Mouse (Mus musculus) neural tube, embryonic 11.5 days (tissue): ENCODE measurements at regions not wholly inside any gene's neighbourhood (a gene's known extent, or its start where the extent isn't known, plus 50 kb on each side); places are given as distances from the start of the nearest gene placed in this dataset.

Experiments
- ATAC-seq: fragments of 200-750 bp; cut with Nextera tagmentation; 2 replicates; pipeline ENCODE4 v1.8.0; 2017; ENCODE audit warnings: moderate number of reproducible peaks, mild to moderate bottlenecking, moderate TSS enrichment, moderate library complexity; ENCODE audit not compliant: insufficient read depth, low FRiP score, low TSS enrichment
- DNase-seq: peaks from one replicate; pipeline ENCODE4 v3.0.0-alpha.2; 2015; ENCODE audit warnings: low spot score
- H3K27ac ChIP-seq: fragments of 300-500 bp; sonication (generic); 2 replicates; pipeline ENCODE4 v1.5.1; 2014; ENCODE audit warnings: low read depth, mild to moderate bottlenecking, low read length
- H3K27me3 ChIP-seq: fragments of 300-500 bp; sonication (generic); 2 replicates; pipeline ENCODE4 v1.6.1; 2014; ENCODE audit warnings: mild to moderate bottlenecking, low read length, mixed read lengths; ENCODE audit not compliant: control insufficient read depth, insufficient read depth
- H3K36me3 ChIP-seq: fragments of 300-500 bp; sonication (generic); 2 replicates; pipeline ENCODE4 v1.6.1; 2014; ENCODE audit warnings: mild to moderate bottlenecking, low read length, moderate library complexity, mixed read lengths; ENCODE audit not compliant: control insufficient read depth, insufficient read depth
- H3K4me1 ChIP-seq: fragments of 300-500 bp; sonication (generic); 2 replicates; pipeline ENCODE4 v1.6.1; 2014; ENCODE audit warnings: low read length, mixed read lengths; ENCODE audit not compliant: control insufficient read depth, insufficient read depth
- H3K4me2 ChIP-seq: fragments of 300-500 bp; sonication (generic); 2 replicates; pipeline ENCODE4 v1.6.1; 2014; ENCODE audit warnings: low read depth, mild to moderate bottlenecking, moderate library complexity
- H3K4me3 ChIP-seq: fragments of 300-500 bp; sonication (generic); 2 replicates; pipeline ENCODE4 v1.5.1; 2014; ENCODE audit warnings: low read depth, low read length
- H3K9ac ChIP-seq: fragments of 300-500 bp; sonication (generic); 2 replicates; pipeline ENCODE4 v1.6.1; 2014; ENCODE audit warnings: mild to moderate bottlenecking, low read length
- H3K9me3 ChIP-seq: fragments of 300-500 bp; sonication (generic); 2 replicates; pipeline ENCODE4 v1.6.1; 2016; ENCODE audit warnings: low read length; ENCODE audit not compliant: control insufficient read depth
- WGBS: fragments of 180-500 bp; shearing (Covaris S2); extraction: QIAGEN DNeasy Blood & Tissue Kit; methylation state at CpG from one replicate; pipeline ENCODE4 v1.1.7; 2014; 5-methylcytosine and 5-hydroxymethylcytosine counted together

DNA sequence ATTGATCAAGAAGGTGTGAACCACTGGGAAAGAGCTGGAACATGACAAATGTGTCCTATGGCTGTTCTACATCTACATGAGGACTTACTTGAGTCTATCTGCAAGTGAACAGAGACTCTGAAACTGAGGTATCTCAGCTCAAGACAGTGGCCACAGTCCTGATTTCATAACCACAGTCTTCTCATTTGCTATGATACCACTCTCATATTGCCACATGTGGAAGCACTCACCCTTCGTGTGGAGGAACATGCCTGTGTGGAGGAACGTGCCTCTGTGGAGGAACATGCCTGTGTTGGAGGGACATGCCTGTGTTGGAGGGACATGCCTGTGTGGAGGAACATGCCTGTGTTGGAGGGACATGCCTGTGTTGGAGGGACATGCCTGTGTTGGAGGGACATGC is 574.0 kb downstream of the Efna5 start:
- ATAC-seq (no peak), DNase-seq (no peak)
- H3K27ac ChIP-seq: no peak overlapping the region
- H3K9ac ChIP-seq: no peak overlapping the region
- no peak overlapping the region for H3K4me3 ChIP-seq
- H3K9me3 ChIP-seq: no peaks in the 10 kb centered on the region
- no peak overlapping the region for H3K4me2 ChIP-seq
- H3K36me3 ChIP-seq: no peaks in the 10 kb centered on the region
- H3K4me1 ChIP-seq: no peaks in the 10 kb centered on the region
- no peaks in the 10 kb centered on the region for H3K27me3 ChIP-seq
- WGBS: 98% methylated on average over 2 of the region's 2 CpGs

- no peaks in the 10 kb centered on the region for H3K9me3 ChIP-seq
- whole genome bisulfite sequencing: 88% methylated on average over 1 of the region's 1 CpGs
- no peak overlapping the region for H3K4me3 ChIP-seq
- no peak for ATAC-seq
- no peaks in the 10 kb centered on the region for H3K36me3 ChIP-seq
- H3K27ac ChIP-seq: no peak overlapping the region
- no peak overlapping the region for H3K9ac ChIP-seq
- no peaks in the 10 kb centered on the region for H3K4me1 ChIP-seq
- no peaks in the 10 kb centered on the region for H3K27me3 ChIP-seq
- no peak for DNase-seq
- H3K4me2 ChIP-seq: no peak overlapping the region
These were observed 574.6 kb downstream of the Efna5 start for GRCm38 (mm10) chr17:62306524-62306923.

DNA sequence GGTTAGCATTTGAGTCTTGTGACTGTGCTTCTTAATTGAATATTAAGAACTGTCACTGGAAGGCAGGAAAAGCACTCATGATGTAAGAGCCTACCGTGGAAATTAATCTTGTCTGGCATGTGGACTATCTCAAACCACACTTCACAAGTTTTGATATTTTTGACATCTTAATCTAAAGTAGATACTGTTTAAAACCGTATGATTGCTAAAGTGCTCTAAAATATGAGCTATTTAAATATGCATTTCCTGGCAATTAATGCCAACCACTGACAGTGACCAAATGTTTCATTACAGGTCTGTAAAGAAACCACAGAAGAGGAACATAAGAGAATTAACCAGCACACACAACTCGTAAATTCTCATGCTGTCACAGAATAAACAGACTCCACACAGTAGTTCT is 576.0 kb downstream of the Efna5 start:
- Histone ChIP-seq H3K4me2 (no peak overlapping the region), H3K36me3 (no peaks in the 10 kb centered on the region), H3K27ac (no peak overlapping the region), H3K9me3 (no peaks in the 10 kb centered on the region), H3K4me1 (no peaks in the 10 kb centered on the region), H3K27me3 (no peaks in the 10 kb centered on the region), H3K9ac (no peak overlapping the region), H3K4me3 (no peak overlapping the region)
- DNase-seq (no peak), ATAC-seq (no peak)
- WGBS: 86% methylated on average over 3 of the region's 3 CpGs

DNA sequence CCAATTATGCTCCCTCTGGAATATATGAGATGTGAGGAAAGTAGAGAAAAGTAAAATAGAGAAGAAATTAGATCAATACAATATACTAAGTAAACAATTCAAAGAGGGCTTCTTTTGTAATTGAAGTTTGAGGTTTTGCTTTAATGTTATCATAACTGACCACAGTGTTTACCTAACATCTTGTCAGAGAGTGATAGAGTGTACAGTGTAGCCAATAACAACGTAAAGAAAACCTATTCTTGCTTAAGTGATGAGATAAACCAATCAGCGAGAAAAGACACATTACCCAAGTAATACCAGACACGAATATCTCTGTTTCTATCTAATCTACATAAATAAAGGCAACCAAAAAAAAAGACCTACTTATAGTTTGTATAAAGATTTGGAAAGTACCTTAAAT is 577.0 kb downstream of the Efna5 start:
- Histone ChIP-seq H3K4me1 (no peaks in the 10 kb centered on the region), H3K36me3 (no peaks in the 10 kb centered on the region), H3K4me2 (no peak overlapping the region), H3K27ac (no peak overlapping the region), H3K9me3 (no peaks in the 10 kb centered on the region), H3K9ac (no peak overlapping the region), H3K4me3 (no peak overlapping the region), H3K27me3 (no peaks in the 10 kb centered on the region)
- no peak for DNase-seq
- no peak for ATAC-seq
- 88% methylated on average over 3 of the region's 3 CpGs for WGBS

DNA sequence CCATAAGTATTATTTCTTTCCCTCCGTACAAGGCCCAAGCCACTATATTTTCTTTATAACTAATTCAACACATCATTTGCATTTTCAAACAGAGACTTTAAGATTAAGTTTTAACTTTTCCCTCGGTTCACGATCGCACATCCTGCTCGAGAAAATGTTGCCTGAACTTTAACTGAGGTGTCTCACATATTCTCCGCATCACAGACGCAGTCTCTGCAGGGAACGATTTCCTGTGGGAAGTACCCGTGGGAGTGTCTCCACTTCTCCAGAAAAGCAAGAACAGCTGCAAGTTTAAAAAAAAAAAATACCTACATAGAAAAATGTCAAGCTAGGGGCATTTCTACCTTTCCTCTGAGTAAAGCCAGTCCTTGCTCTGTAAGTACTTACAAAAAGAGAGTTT is 581.2 kb downstream of the Efna5 start:
- Histone ChIP-seq H3K9ac (no peak overlapping the region), H3K9me3 (no peaks in the 10 kb centered on the region), H3K4me2 (no peak overlapping the region), H3K4me3 (no peak overlapping the region), H3K4me1 (no peaks in the 10 kb centered on the region), H3K27ac (no peak overlapping the region), H3K27me3 (no peaks in the 10 kb centered on the region), H3K36me3 (no peaks in the 10 kb centered on the region)
- 77% methylated on average over 9 of the region's 9 CpGs for WGBS
- no peak for DNase-seq
- ATAC-seq: no peak

- Histone ChIP-seq H3K27me3 (no peaks in the 10 kb centered on the region), H3K27ac (no peak overlapping the region), H3K9ac (no peak overlapping the region), H3K4me1 (no peaks in the 10 kb centered on the region), H3K4me2 (no peak overlapping the region), H3K9me3 (no peaks in the 10 kb centered on the region), H3K4me3 (no peak overlapping the region), H3K36me3 (no peaks in the 10 kb centered on the region)
- 90% methylated on average over 7 of the region's 7 CpGs for WGBS
- ATAC-seq (no peak), DNase-seq (no peak)
These were observed 583.6 kb downstream of the Efna5 start for GRCm38 (mm10) chr17:62297393-62298060.

- DNase-seq (no peak), ATAC-seq (no peak)
- Histone ChIP-seq H3K4me1 (no peaks in the 10 kb centered on the region), H3K9ac (no peak overlapping the region), H3K4me2 (no peak overlapping the region), H3K4me3 (no peak overlapping the region), H3K27me3 (no peaks in the 10 kb centered on the region), H3K27ac (no peak overlapping the region), H3K36me3 (no peaks in the 10 kb centered on the region), H3K9me3 (no peaks in the 10 kb centered on the region)
These were observed 585.7 kb downstream of the Efna5 start for GRCm38 (mm10) chr17:62295412-62295811.

GRCm38 (mm10) chr17:62292703-62293102 is 588.4 kb downstream of the Efna5 start:
- 78% methylated on average over 5 of the region's 5 CpGs for WGBS
- Histone ChIP-seq H3K4me2 (no peak overlapping the region), H3K27ac (no peak overlapping the region), H3K9ac (no peak overlapping the region), H3K36me3 (no peaks in the 10 kb centered on the region), H3K4me3 (no peak overlapping the region), H3K27me3 (no peaks in the 10 kb centered on the region), H3K9me3 (no peaks in the 10 kb centered on the region), H3K4me1 (no peaks in the 10 kb centered on the region)
- DNase-seq (no peak), ATAC-seq (no peak)

GRCm38 (mm10) chr17:62287666-62288065 is 593.5 kb downstream of the Efna5 start:
- Histone ChIP-seq H3K4me2 (no peak overlapping the region), H3K4me3 (no peak overlapping the region), H3K4me1 (no peaks in the 10 kb centered on the region), H3K36me3 (no peaks in the 10 kb centered on the region), H3K9ac (no peak overlapping the region), H3K9me3 (no peaks in the 10 kb centered on the region), H3K27ac (no peak overlapping the region), H3K27me3 (no peaks in the 10 kb centered on the region)
- DNase-seq (no peak), ATAC-seq (no peak)
